In the genomic region with DNA sequence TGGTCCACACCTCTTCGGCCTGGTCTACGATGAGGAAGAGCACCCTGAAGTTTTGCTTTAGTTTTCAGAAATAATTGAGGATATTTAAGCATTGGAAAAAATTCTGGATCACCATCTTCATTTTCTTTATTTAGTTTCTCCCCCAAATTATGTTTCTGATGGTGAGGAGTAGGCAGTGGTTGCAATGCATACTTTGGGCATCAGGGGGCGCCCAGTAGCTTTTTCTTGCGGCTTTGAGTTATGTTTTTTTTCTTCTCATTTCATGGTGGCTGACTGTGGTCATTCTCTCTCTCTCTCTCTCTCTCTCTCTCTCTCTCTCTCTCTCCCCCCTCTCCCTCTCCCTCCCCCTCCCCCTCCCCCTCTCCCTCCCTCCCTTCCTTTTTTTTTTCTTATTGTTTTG, we compare ENCODE assay signal across 8 mouse cellular contexts. TPM values are rescaled to one million over a fixed set of nuclear protein-coding genes. Genes with fewer than 3 reads are reported as not detected.
DNase-seq lines count a peak whose midpoint lies in the region; ATAC-seq lines count a peak whose summit lies in the region.
"Had no signal": no experiment of that assay in that cellular context is flagged by ENCODE, and none has a peak within 500 bp of the region (broad histone marks: within the 10 kb centered on the region; RNA-seq: fewer than 3 reads in every experiment).

No protein-coding gene starts in this region.

- WGBS in kidney, embryonic 15.5 days, result 30% methylated on average over 4 of the region's 4 CpGs
- 39% methylated on average over 4 of the region's 4 CpGs for WGBS in embryonic facial prominence, embryonic 10.5 days

- no peak overlapping the region for H3K4me2 ChIP-seq in kidney, embryonic 15.5 days
- H3K4me2 ChIP-seq: liver, embryonic 15.5 days had no signal

- no peak for ATAC-seq in kidney, embryonic 15.5 days (replicated peaks; ENCODE audit: low FRiP score)

- no peaks in the 10 kb centered on the region for H3K9me3 ChIP-seq in kidney, embryonic 15.5 days (replicated peaks)
- 0 out of 2 replicates have a peak, but pooled peaks cover 7% of the 10 kb centered on the region for H3K9me3 ChIP-seq in embryonic facial prominence, embryonic 10.5 days
- H3K9me3 ChIP-seq: liver, embryonic 15.5 days had no signal

- peak; percentile 45 for DNase-seq in kidney, adult 9 months
- DNase-seq in CD8-positive naive resting alpha-beta T cell, adult 2 months (ENCODE audit: low read depth in 2 of 2, low spot score in 2 of 2), result peak; percentile 56 to 70
- DNase-seq in R1 (ENCODE audit: low read depth, low spot score), result peak; percentile 38
- peak; percentile 71 for DNase-seq in embryonic facial prominence, embryonic 10.5 days (ENCODE audit: low spot score)
- DNase-seq in left cerebral cortex, postnatal 4 days, result peak; percentile 68
- DNase-seq in right cerebral cortex, postnatal 10 days (ENCODE audit: low spot score in 2 of 2), result peak; percentile 70 to 85

- no peak overlapping the region for H3K9ac ChIP-seq in kidney, embryonic 15.5 days
- H3K9ac ChIP-seq: liver, embryonic 15.5 days had no signal

- no peaks in the 10 kb centered on the region for H3K4me1 ChIP-seq in kidney, embryonic 15.5 days
- no peaks in the 10 kb centered on the region for H3K4me1 ChIP-seq in embryonic facial prominence, embryonic 10.5 days
- H3K4me1 ChIP-seq: liver, embryonic 15.5 days had no signal

- H3K36me3 ChIP-seq in kidney, embryonic 15.5 days, result no peaks in the 10 kb centered on the region
- no peaks in the 10 kb centered on the region for H3K36me3 ChIP-seq in embryonic facial prominence, embryonic 10.5 days (replicated peaks)
- H3K36me3 ChIP-seq: liver, embryonic 15.5 days had no signal

- no peaks in the 10 kb centered on the region for H3K27me3 ChIP-seq in kidney, embryonic 15.5 days
- no peaks in the 10 kb centered on the region for H3K27me3 ChIP-seq in embryonic facial prominence, embryonic 10.5 days (replicated peaks; ENCODE audit: low read depth, poor library complexity, severe bottlenecking)
- H3K27me3 ChIP-seq: liver, embryonic 15.5 days had no signal

- H3K4me3 ChIP-seq in kidney, embryonic 15.5 days (replicated peaks), result no peak overlapping the region
- H3K4me3 ChIP-seq in embryonic facial prominence, embryonic 10.5 days, result no peak overlapping the region
- H3K4me3 ChIP-seq: liver, embryonic 15.5 days had no signal

- intact Hi-C loops in left cerebral cortex, postnatal 4 days (cut with DNase I), result no loop called here

- no peak overlapping the region for H3K27ac ChIP-seq in kidney, embryonic 15.5 days
- no peak overlapping the region for H3K27ac ChIP-seq in embryonic facial prominence, embryonic 10.5 days (replicated peaks)
- H3K27ac ChIP-seq: liver, embryonic 15.5 days had no signal

RNA-seq across cellular contexts. Expression of gene 2410004P03Rik, which starts 6.9 kb away (rescaled TPM):
- polyA plus RNA-seq in kidney, embryonic 15.5 days (2015; fragmentation: Nextera tagmentation; extraction: Ambion mirVana), result 0.40 and 0.76 TPM in 2 replicates
- polyA plus RNA-seq in embryonic facial prominence, embryonic 10.5 days (2016; fragmentation: Nextera tagmentation; extraction: Ambion mirVana), result 1.4 and 1.5 TPM in 2 replicates
- total RNA-seq in left cerebral cortex, postnatal 4 days (2021), result 1 to 10 TPM; 1.2 to 2.4 TPM
- polyA plus RNA-seq: liver, embryonic 15.5 days had no signal

RNA-seq across cellular contexts. Expression of gene Pqlc3, which starts 18.3 kb away (rescaled TPM):
- polyA plus RNA-seq in kidney, embryonic 15.5 days (2015; fragmentation: Nextera tagmentation; extraction: Ambion mirVana), result 4.0 and 4.9 TPM in 2 replicates
- 5.0 and 5.5 TPM in 2 replicates for polyA plus RNA-seq in embryonic facial prominence, embryonic 10.5 days (2016; fragmentation: Nextera tagmentation; extraction: Ambion mirVana)
- 1 to 10 TPM in 1 of 2 experiments, under 1 TPM in 1; 0.68 to 1.1 TPM for total RNA-seq in left cerebral cortex, postnatal 4 days (2021)
